Mouse (Mus musculus) stomach, postnatal 0 days (tissue): ENCODE data around the gene Fam129b.

Experiments used
- CTCF ChIP-seq: IDR thresholded peaks from 2 replicates; pipeline ENCODE4 v1.5.1; 2016; ENCODE audit warnings: antibody characterized with exemption, low read depth, mild to moderate bottlenecking, moderate library complexity
- EP300 ChIP-seq: optimal IDR thresholded peaks from 2 replicates; pipeline ENCODE3; 2016; ENCODE audit warnings: antibody characterized with exemption

GRCm38 (mm10) chr2:32974216-32974615 lies 98.3 kb downstream of the Fam129b start:
- TF ChIP-seq CTCF (no peak), EP300 (no peak)
